Comparison of ENCODE assay signal across 11 mouse cellular contexts in genomic region chr7:140675863-140676262, GRCm38 (mm10). TPM values are rescaled to one million over a fixed set of nuclear protein-coding genes. Genes with fewer than 3 reads are reported as not detected.
DNase-seq lines count a peak whose midpoint lies in the region; ATAC-seq lines count a peak whose summit lies in the region.
"Had no signal": no experiment of that assay in that cellular context is flagged by ENCODE, and none has a peak within 500 bp of the region (broad histone marks: within the 10 kb centered on the region; RNA-seq: fewer than 3 reads in every experiment).

No protein-coding gene starts in this region.

- no peaks in the 10 kb centered on the region for H3K27me3 ChIP-seq in midbrain, embryonic 11.5 days (ENCODE audit: control insufficient read depth, insufficient read depth, low read length)

- no peak overlapping the region for H3K27ac ChIP-seq in midbrain, embryonic 11.5 days (ENCODE audit: low read depth, low read length)

- peak; percentile 66; the same call in 1 of the 2 replicates for ATAC-seq in midbrain, embryonic 11.5 days (ENCODE audit: low FRiP score)
- no peak for ATAC-seq in cerebellum, adult (ENCODE audit: insufficient number of reproducible peaks, low FRiP score, low TSS enrichment)

- DNase-seq in embryo, embryonic 9.5 days (ENCODE audit: extremely low spot score): peak; percentile 5
- DNase-seq in embryo, embryonic 10.5 days (ENCODE audit: low spot score): no peak
- peak; percentile 4 for DNase-seq in retina, postnatal 1 day
- DNase-seq in retina, embryonic 14.5 days (ENCODE audit: low spot score): no peak
- no peak for DNase-seq in midbrain, embryonic 11.5 days (ENCODE audit: low spot score, missing footprints)
- DNase-seq in T-cell, adult 2 months (ENCODE audit: low spot score): no peak
- DNase-seq in layer of hippocampus, adult 8-10 months (ENCODE audit: low spot score in 2 of 2): no peak
- DNase-seq: cerebellum, adult 11 months; lung, postnatal 14 days had no signal

- 8% methylated on average over 2 of the region's 6 CpGs for WGBS in midbrain, embryonic 11.5 days

- H3K36me3 ChIP-seq in midbrain, embryonic 11.5 days (ENCODE audit: control insufficient read depth, insufficient read depth, low read length): no peaks in the 10 kb centered on the region

- H3K4me3 ChIP-seq in midbrain, embryonic 11.5 days (ENCODE audit: low read depth, low read length): no peak overlapping the region

- no peaks in the 10 kb centered on the region for H3K4me1 ChIP-seq in midbrain, embryonic 11.5 days (ENCODE audit: control insufficient read depth, insufficient read depth, low read length)

- H3K9ac ChIP-seq in midbrain, embryonic 11.5 days (ENCODE audit: low read length): no peak overlapping the region

- H3K4me2 ChIP-seq in midbrain, embryonic 11.5 days: peak overlapping the region; percentile 23

- H3K9me3 ChIP-seq in midbrain, embryonic 11.5 days (ENCODE audit: control insufficient read depth, low read length): no peaks in the 10 kb centered on the region; the same call in 1 of the 2 replicates

RNA-seq across cellular contexts. Expression of gene Olfr45, which starts 5.9 kb away (rescaled TPM):
- not detected in 2 replicates for polyA plus RNA-seq in midbrain, embryonic 11.5 days (2014; fragmentation: Nextera tagmentation; extraction: Ambion mirVana)
- under 1 TPM; 0.04 to 0.12 (median 0.08) TPM for total RNA-seq in layer of hippocampus, adult 8-10 months (2022)
- total RNA-seq: left cerebral cortex, postnatal 25 days had no signal

RNA-seq across cellular contexts. Expression of gene Olfr539, which starts 16.1 kb away (rescaled TPM):
- polyA plus RNA-seq in midbrain, embryonic 11.5 days (2014; fragmentation: Nextera tagmentation; extraction: Ambion mirVana): not detected in 2 replicates
- total RNA-seq in layer of hippocampus, adult 8-10 months (2022): under 1 TPM; 0.18 to 0.36 (median 0.26) TPM

RNA-seq across cellular contexts. Expression of gene Olfr541, which starts 21.2 kb away (rescaled TPM):
- polyA plus RNA-seq in midbrain, embryonic 11.5 days (2014; fragmentation: Nextera tagmentation; extraction: Ambion mirVana): not detected in 2 replicates
- total RNA-seq in layer of hippocampus, adult 8-10 months (2022): under 1 TPM in 1 of 4 experiments, not detected in 3; 0.23 TPM
- total RNA-seq: left cerebral cortex, postnatal 25 days had no signal

RNA-seq across cellular contexts. Expression of gene Olfr53, which starts 29.6 kb away (rescaled TPM):
- not detected in 2 replicates for polyA plus RNA-seq in midbrain, embryonic 11.5 days (2014; fragmentation: Nextera tagmentation; extraction: Ambion mirVana)
- under 1 TPM in 1 of 4 experiments, not detected in 3; 0.54 TPM for total RNA-seq in layer of hippocampus, adult 8-10 months (2022)
- total RNA-seq: left cerebral cortex, postnatal 25 days had no signal

RNA-seq across cellular contexts. Expression of gene Olfr61, which starts 47.1 kb away (rescaled TPM):
- polyA plus RNA-seq in midbrain, embryonic 11.5 days (2014; fragmentation: Nextera tagmentation; extraction: Ambion mirVana): not detected in 2 replicates
- not detected for total RNA-seq in layer of hippocampus, adult 8-10 months (2022)
- total RNA-seq: left cerebral cortex, postnatal 25 days had no signal

Comparison
In these comparisons a context has a peak if more than half of its experiments do, and no peak if none do; other contexts are left out.
1. DNase-seq: peak in embryo, embryonic 9.5 days (single experiment) and retina, postnatal 1 day (single experiment); none in embryo, embryonic 10.5 days (single experiment), retina, embryonic 14.5 days (single experiment), midbrain, embryonic 11.5 days (single experiment), T-cell, adult 2 months (single experiment) and layer of hippocampus, adult 8-10 months (0 of 2).